Mouse (Mus musculus) E14TG2a.4 (cell line): ENCODE data around the gene Lrtm1.
A peak's percentile ranks its signal among the peaks of the same experiment; 100 is the strongest.

Experiments
- H3K27me3 ChIP-seq: 2 replicates; pipeline ENCODE4 v1.6.1; 2014; ENCODE audit warnings: low read length, control low read depth; ENCODE audit not compliant: insufficient read depth
- H3K36me3 ChIP-seq: 2 replicates; pipeline ENCODE4 v1.6.1; 2014; ENCODE audit warnings: low read length, control low read depth; ENCODE audit not compliant: insufficient read depth
- H3K4me1 ChIP-seq: replicated peaks from 2 replicates; pipeline ENCODE4 v1.6.1; 2014; ENCODE audit warnings: low read depth, low read length, control low read depth
- H3K4me3 ChIP-seq: replicated peaks from 2 replicates; pipeline ENCODE4 v1.5.1; 2014; ENCODE audit warnings: mild to moderate bottlenecking, low read length
- H3K9me3 ChIP-seq: 2 replicates; pipeline ENCODE4 v1.6.1; 2014; ENCODE audit warnings: low read length, control low read depth
- CTCF ChIP-seq: conservative IDR thresholded peaks from 2 replicates; pipeline ENCODE4 v1.5.1; 2014; ENCODE audit warnings: low read length
- NANOG ChIP-seq: IDR thresholded peaks from 2 replicates; pipeline ENCODE4 v1.6.1; 2014; ENCODE audit warnings: borderline replicate concordance, low read length, mixed read lengths
- POU5F1 ChIP-seq: IDR thresholded peaks from 2 replicates; pipeline ENCODE4 v1.6.1; 2014; ENCODE audit warnings: low read length, borderline replicate concordance

The Lrtm1 gene

DNA sequence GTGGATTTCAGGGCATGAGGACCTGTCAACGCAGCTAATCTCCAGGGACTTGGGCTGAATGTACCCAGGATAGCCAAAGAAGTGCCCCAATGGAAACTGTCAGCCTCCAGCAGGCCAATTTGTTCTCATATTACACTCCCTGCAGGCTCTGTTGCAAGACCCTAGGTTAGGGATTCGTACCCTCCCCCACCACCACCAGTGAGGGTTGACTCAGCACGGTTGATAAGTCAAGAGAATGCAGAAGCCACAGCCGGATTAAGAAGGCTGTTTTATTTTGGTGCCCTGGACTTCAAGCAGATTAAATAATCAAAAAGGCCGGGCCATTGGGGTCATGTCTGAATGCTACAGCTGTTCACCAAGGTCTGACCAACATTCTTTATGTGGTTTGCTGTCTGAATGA, at the start of gene Lrtm1:
Gene Lrtm1 (plus strand): TSS at position 326 of the 400 bp plus-strand sequence.
- TF ChIP-seq NANOG = no peak
- H3K27me3 ChIP-seq = no peaks in the 10 kb centered on the region
- no peaks in the 10 kb centered on the region for H3K36me3 ChIP-seq
- H3K4me1 ChIP-seq = peaks cover 10% of the 10 kb centered on the region
- no peak within 1 kb of the TSS for H3K4me3 ChIP-seq
- no peaks in the 10 kb centered on the region for H3K9me3 ChIP-seq

DNA sequence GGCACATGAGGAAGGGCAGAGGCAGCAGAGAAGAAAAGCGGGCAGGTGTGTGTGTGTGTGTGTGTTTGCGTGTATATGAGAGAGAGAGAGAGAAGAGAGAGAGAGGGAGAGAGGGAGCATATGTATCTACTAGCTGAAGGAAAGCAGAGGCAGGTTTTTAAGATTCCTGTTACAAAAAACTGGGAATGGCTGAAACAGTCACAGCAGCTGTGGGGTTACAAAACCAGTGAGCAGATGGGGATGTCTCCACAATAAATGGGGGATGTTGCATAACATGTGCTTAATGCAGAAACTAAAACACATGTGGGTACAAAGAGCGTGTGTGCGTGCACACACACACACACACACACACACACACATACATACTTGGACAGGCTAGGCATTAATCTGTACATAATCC, 48.8 kb upstream of the Lrtm1 start:
- Histone ChIP-seq H3K4me3 (no peak overlapping the region), H3K9me3 (no peaks in the 10 kb centered on the region), H3K27me3 (peaks cover 10% of the 10 kb centered on the region), H3K36me3 (no peaks in the 10 kb centered on the region), H3K4me1 (no peaks in the 10 kb centered on the region)
- TF ChIP-seq CTCF (no peak), POU5F1 (no peak), NANOG (no peak)

DNA sequence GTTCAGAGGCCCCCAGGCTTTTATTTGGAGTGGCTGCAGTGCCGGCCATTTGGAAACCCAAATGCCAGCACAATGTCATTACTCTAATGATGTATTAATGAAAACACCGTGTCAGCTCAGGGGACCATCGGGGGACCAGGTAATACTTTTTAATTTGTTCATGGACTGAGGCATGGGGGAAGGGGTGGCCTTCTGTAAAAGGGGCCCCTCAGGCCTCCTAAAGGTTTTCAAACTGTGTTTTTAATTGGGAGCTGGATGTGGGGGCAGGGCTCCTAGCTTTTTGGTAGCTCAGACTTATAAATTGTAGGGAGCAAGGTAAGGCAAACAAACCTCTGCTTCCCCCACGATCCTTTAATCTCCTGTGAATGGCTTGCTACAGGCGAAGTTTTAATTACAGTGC, 45.4 kb upstream of the Lrtm1 start:
- H3K4me1 ChIP-seq = no peaks in the 10 kb centered on the region
- TF ChIP-seq POU5F1 (no peak), CTCF (no peak), NANOG (no peak)
- no peaks in the 10 kb centered on the region for H3K36me3 ChIP-seq
- no peak overlapping the region for H3K4me3 ChIP-seq
- no peaks in the 10 kb centered on the region for H3K9me3 ChIP-seq
- no peaks in the 10 kb centered on the region; the same call in 1 of the 2 replicates for H3K27me3 ChIP-seq

DNA sequence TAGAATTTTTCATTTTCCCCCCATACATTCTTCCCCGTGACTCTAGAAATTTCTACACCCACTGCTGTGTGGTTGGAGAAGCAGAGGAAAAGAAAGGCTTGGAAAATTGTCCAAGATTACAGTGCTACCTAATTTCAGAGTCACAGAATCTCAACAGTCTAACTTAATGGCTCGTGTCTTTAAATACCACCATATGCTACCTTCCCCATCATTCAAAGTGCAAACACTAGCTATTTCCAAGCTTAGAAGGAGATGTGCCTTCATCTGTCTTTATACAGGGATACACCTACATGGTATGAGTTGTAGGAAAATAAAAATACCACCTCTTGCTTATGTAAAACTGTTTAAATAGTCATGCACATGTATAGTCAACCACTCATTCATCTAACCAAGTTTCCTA, 38.8 kb upstream of the Lrtm1 start:
- no peaks in the 10 kb centered on the region for H3K36me3 ChIP-seq
- H3K9me3 ChIP-seq = no peaks in the 10 kb centered on the region
- TF ChIP-seq POU5F1 (no peak), CTCF (no peak), NANOG (no peak)
- H3K27me3 ChIP-seq = no peaks in the 10 kb centered on the region; the same call in 1 of the 2 replicates
- H3K4me1 ChIP-seq = no peaks in the 10 kb centered on the region
- no peak overlapping the region for H3K4me3 ChIP-seq

DNA sequence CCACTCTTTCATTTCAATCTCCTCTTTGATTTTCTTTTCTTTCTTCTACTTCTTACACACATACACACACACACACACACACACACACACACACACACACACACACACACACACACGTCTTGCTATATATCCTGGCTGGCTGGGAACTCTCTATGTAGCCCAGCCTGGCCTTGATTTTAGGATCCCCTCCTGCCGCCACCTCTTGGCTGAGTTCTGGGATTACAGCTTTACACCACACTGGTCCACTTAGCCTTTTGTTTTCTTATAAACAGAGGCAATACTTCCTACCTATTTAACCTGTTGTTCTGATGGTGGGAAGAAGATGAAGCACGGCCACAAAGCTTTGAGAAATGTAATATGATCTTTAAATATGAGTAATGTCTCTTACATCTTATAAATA, 37.5 kb upstream of the Lrtm1 start:
- Histone ChIP-seq H3K27me3 (no peaks in the 10 kb centered on the region; the same call in 1 of the 2 replicates), H3K4me1 (no peaks in the 10 kb centered on the region), H3K36me3 (no peaks in the 10 kb centered on the region), H3K9me3 (no peaks in the 10 kb centered on the region), H3K4me3 (no peak overlapping the region)
- TF ChIP-seq CTCF (0 out of 2 replicates have a peak, but pooled peaks have one; percentile 13), NANOG (no peak), POU5F1 (no peak)

DNA sequence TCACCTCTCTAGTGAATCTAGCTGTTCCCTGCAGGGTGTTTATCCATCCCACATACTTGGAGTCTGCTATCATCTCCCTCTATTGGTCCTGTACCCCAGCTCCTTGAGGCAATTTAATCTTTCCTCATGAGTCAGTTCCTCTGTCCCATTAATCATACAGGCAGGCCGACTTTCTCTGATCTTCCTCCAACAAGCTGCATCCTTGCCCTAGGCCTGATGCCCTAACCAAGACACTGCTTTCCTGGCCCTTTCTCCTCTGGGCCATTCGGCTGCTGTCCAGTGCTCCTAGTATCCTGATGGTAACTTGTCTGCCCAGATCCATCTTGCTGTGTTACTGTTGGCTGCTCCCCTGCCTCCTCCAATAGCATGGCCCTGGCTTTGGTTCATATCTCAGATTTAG, 33.7 kb upstream of the Lrtm1 start:
- Histone ChIP-seq H3K4me1 (no peaks in the 10 kb centered on the region), H3K4me3 (no peak overlapping the region), H3K27me3 (no peaks in the 10 kb centered on the region), H3K9me3 (no peaks in the 10 kb centered on the region), H3K36me3 (no peaks in the 10 kb centered on the region)
- TF ChIP-seq POU5F1 (no peak), NANOG (no peak), CTCF (no peak)

DNA sequence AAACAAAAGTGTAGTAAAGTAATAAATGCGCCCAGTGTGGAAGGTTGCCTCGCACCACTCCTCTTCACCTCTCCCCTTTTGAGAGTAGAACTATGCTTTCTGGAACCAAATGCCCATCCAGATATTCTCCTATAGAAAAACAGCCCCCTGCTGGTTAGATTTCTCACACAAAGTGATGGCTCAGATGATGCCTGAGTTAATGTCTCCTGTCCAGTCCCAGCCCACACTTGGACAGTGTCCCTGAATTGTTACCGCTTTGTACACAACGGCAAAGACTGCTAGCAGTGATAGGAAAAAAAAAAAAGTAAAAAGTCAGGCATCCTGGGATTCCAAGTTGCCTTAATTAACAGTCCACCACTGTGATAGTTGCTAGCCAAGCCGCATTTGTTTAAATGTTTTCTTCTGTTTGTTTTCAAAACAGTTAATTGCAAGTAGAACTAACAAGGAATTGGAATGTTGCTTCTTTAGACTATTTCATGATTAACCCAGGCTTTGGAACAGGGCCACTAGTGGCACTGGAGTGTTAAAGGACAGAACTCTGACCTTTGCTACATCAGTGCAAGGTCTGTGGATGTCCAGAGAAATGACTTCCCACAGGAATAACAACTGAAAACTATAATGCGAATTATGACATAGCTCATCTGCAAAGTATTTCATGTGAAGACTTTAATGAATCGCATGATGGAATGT, 29.7 kb upstream of the Lrtm1 start:
- Histone ChIP-seq H3K9me3 (no peaks in the 10 kb centered on the region), H3K4me3 (no peak overlapping the region), H3K27me3 (no peaks in the 10 kb centered on the region), H3K4me1 (no peaks in the 10 kb centered on the region), H3K36me3 (no peaks in the 10 kb centered on the region)
- no peak for TF ChIP-seq POU5F1
- no peak for TF ChIP-seq NANOG
- TF ChIP-seq CTCF = no peak

DNA sequence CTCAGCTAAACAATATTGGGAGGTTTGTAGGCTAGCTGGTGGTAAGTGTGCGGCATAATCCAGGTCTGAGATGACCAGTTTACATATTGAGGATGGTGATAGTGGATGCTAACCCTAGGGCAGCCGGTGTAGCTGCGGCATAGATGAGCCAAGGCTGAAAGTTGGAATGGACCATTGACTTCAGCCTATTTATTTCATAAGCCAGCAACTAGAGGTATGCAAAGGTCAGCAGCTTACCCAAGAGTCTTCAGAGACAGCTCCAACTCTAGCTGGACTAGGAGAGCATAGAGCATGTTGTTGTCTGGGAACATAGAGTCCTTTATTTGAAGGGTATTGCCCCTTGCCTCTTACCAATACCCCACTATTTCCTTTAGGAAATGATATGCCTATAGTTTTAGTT, 21.4 kb upstream of the Lrtm1 start:
- Histone ChIP-seq H3K4me3 (no peak overlapping the region), H3K36me3 (no peaks in the 10 kb centered on the region), H3K27me3 (no peaks in the 10 kb centered on the region), H3K9me3 (no peaks in the 10 kb centered on the region), H3K4me1 (no peaks in the 10 kb centered on the region)
- TF ChIP-seq CTCF = no peak
- TF ChIP-seq POU5F1 = no peak
- TF ChIP-seq NANOG = no peak

DNA sequence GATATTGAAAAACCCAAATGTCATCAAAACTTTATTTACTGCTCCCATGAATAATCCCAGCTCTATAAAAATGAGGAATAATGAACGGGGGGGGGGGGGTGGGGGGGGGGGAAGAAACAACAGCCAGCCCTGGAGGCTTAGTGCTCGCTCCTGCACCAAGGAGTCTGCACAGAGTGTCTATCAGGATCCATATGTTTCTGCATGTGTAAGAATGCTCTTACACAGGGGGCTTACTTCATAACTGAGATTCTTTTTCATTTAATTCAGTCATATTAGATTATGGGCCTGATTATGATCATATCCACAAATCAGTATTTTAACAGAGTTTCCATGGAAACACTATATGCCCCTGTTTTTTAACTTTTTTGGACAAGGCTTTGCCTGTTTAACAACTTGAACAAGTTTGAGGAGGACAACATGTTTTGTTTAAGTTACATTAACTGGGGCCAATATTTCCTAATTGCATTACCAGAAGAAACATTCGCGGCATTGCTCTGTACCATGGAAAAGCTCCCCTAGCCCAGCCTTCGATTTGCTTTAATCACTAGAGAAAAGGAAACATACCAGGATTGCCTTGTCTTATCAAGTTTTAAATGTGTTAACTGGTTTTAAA, 12.7 kb upstream of the Lrtm1 start:
- no peak for TF ChIP-seq CTCF
- TF ChIP-seq NANOG = no peak
- no peak for TF ChIP-seq POU5F1
- no peaks in the 10 kb centered on the region for H3K9me3 ChIP-seq
- no peaks in the 10 kb centered on the region for H3K36me3 ChIP-seq

More for the DNA sequence above, 12.7 kb upstream of the Lrtm1 start:
- Histone ChIP-seq H3K4me3 (no peak overlapping the region), H3K27me3 (no peaks in the 10 kb centered on the region), H3K4me1 (no peaks in the 10 kb centered on the region)
